Mouse (Mus musculus) kidney, adult 2 months (tissue): ENCODE measurements around the gene Akap5. TPM values are rescaled to one million over a fixed set of nuclear protein-coding genes. Genes with fewer than 3 reads are reported as not detected.

Source experiments
- DNase-seq: peaks from one replicate; pipeline ENCODE4 v3.0.0; 2021
- H3K27ac ChIP-seq: fragments of 200-500 bp; 2 replicates; pipeline ENCODE4 v1.5.1; 2012; ENCODE audit warnings: low read depth, low read length, control low read depth, inconsistent platforms; ENCODE audit not compliant: insufficient read depth
- H3K27me3 ChIP-seq: fragments of 200-500 bp; replicated peaks from 2 replicates; pipeline ENCODE4 v1.6.1; 2012; ENCODE audit warnings: mild to moderate bottlenecking, moderate library complexity, low read length, inconsistent platforms; ENCODE audit not compliant: control insufficient read depth, insufficient read depth
- H3K36me3 ChIP-seq: fragments of 200-500 bp; 2 replicates; pipeline ENCODE4 v1.6.1; 2012; ENCODE audit warnings: mild to moderate bottlenecking, moderate library complexity, low read length, inconsistent platforms; ENCODE audit not compliant: control insufficient read depth, insufficient read depth
- H3K4me1 ChIP-seq: fragments of 200-500 bp; 2 replicates; pipeline ENCODE4 v1.6.1; 2011; ENCODE audit warnings: low read length; ENCODE audit not compliant: control insufficient read depth, insufficient read depth
- H3K4me3 ChIP-seq: fragments of 200-500 bp; 2 replicates; pipeline ENCODE4 v1.5.1; 2011; ENCODE audit warnings: mild to moderate bottlenecking, low read depth, low read length, control low read depth; ENCODE audit not compliant: insufficient read depth
- CTCF ChIP-seq: fragments of 200-500 bp; conservative IDR thresholded peaks from 2 replicates; pipeline ENCODE4 v1.5.1; 2011; ENCODE audit warnings: low read depth, mild to moderate bottlenecking, control low read depth, low read length, moderate library complexity, mixed read lengths; ENCODE audit not compliant: insufficient read depth, insufficient read length
- POLR2A ChIP-seq: fragments of 200-500 bp; IDR thresholded peaks from one replicate; pipeline ENCODE4 v1.6.1; 2011; ENCODE audit warnings: low read depth, low read length, control low read depth
- WGBS: fragments of 180-500 bp; shearing (Covaris S2); methylation state at CpG from one replicate; pipeline ENCODE4 v1.1.7; 2018; 5-methylcytosine and 5-hydroxymethylcytosine counted together
- polyA plus RNA-seq: library from polyadenylated mRNA; depleted of rRNA; stranded (reverse); fragments of >200 nt; gene quantifications from 2 replicates; pipeline ENCODE4 v1.2.3, GENCODE M21; 2012

The Akap5 gene
- polyA plus RNA-seq, 1 experiment: 0.27 TPM

- Histone ChIP-seq H3K27me3 (no peaks in the 10 kb centered on the region), H3K4me1 (no peaks in the 10 kb centered on the region), H3K36me3 (peaks cover 11% of the 10 kb centered on the region), H3K4me3 (no peak overlapping the region), H3K27ac (no peak overlapping the region)
- 73% methylated on average over 8 of the region's 8 CpGs for WGBS
- DNase-seq: no peak
- TF ChIP-seq POLR2A (no peak), CTCF (no peak)
These were observed 36.7 kb upstream of the Akap5 start for GRCm38 (mm10) chr12:76287986-76288385.

- no peak for DNase-seq
- Histone ChIP-seq H3K4me1 (no peaks in the 10 kb centered on the region), H3K36me3 (peaks cover 11% of the 10 kb centered on the region), H3K4me3 (no peak overlapping the region), H3K27ac (no peak overlapping the region), H3K27me3 (no peaks in the 10 kb centered on the region)
- TF ChIP-seq CTCF: no peak
- no peak for TF ChIP-seq POLR2A
- 88% methylated on average over 5 of the region's 5 CpGs for WGBS
These were observed 36.2 kb upstream of the Akap5 start for GRCm38 (mm10) chr12:76288494-76288893.

GRCm38 (mm10) chr12:76289428-76289827, 35.3 kb upstream of the Akap5 start:
- no peak for TF ChIP-seq POLR2A
- no peak for TF ChIP-seq CTCF
- DNase-seq: no peak
- Histone ChIP-seq H3K36me3 (peaks cover 11% of the 10 kb centered on the region), H3K27me3 (no peaks in the 10 kb centered on the region), H3K27ac (no peak overlapping the region), H3K4me1 (no peaks in the 10 kb centered on the region), H3K4me3 (no peak overlapping the region)
- 97% methylated on average over 12 of the region's 12 CpGs for WGBS

GRCm38 (mm10) chr12:76290271-76290670, 34.4 kb upstream of the Akap5 start:
- no peaks in the 10 kb centered on the region for H3K4me1 ChIP-seq
- H3K36me3 ChIP-seq: peaks cover 13% of the 10 kb centered on the region
- no peak overlapping the region for H3K4me3 ChIP-seq
- TF ChIP-seq CTCF (peak; percentile 36), POLR2A (no peak)
- WGBS: 96% methylated on average over 2 of the region's 2 CpGs
- no peak for DNase-seq
- no peak overlapping the region for H3K27ac ChIP-seq
- no peaks in the 10 kb centered on the region for H3K27me3 ChIP-seq

GRCm38 (mm10) chr12:76293192-76293591, 31.5 kb upstream of the Akap5 start:
- DNase-seq: peak; percentile 57
- H3K27me3 ChIP-seq: no peaks in the 10 kb centered on the region
- no peak overlapping the region for H3K27ac ChIP-seq
- H3K4me1 ChIP-seq: no peaks in the 10 kb centered on the region
- H3K4me3 ChIP-seq: no peak overlapping the region
- peaks cover 14% of the 10 kb centered on the region for H3K36me3 ChIP-seq
- TF ChIP-seq CTCF (peak; percentile 76), POLR2A (no peak)
- WGBS: 58% methylated on average over 7 of the region's 7 CpGs

- peaks cover 6% of the 10 kb centered on the region for H3K36me3 ChIP-seq
- H3K4me3 ChIP-seq: no peak overlapping the region
- no peak for TF ChIP-seq CTCF
- no peak for TF ChIP-seq POLR2A
- no peak overlapping the region for H3K27ac ChIP-seq
- H3K27me3 ChIP-seq: no peaks in the 10 kb centered on the region
- no peak for DNase-seq
- H3K4me1 ChIP-seq: no peaks in the 10 kb centered on the region
- WGBS: 87% methylated on average over 5 of the region's 5 CpGs
These were observed 26.9 kb upstream of the Akap5 start for GRCm38 (mm10) chr12:76297830-76298229.

GRCm38 (mm10) chr12:76299361-76299906, 25.3 kb upstream of the Akap5 start:
- WGBS: 94% methylated on average over 9 of the region's 9 CpGs
- H3K27me3 ChIP-seq: no peaks in the 10 kb centered on the region
- H3K36me3 ChIP-seq: peaks cover 9% of the 10 kb centered on the region
- no peaks in the 10 kb centered on the region for H3K4me1 ChIP-seq
- TF ChIP-seq POLR2A (no peak), CTCF (no peak)
- H3K27ac ChIP-seq: no peak overlapping the region
- DNase-seq: no peak
- H3K4me3 ChIP-seq: no peak overlapping the region
